ENCODE assay signal across 16 mouse cellular contexts in the genomic region with DNA sequence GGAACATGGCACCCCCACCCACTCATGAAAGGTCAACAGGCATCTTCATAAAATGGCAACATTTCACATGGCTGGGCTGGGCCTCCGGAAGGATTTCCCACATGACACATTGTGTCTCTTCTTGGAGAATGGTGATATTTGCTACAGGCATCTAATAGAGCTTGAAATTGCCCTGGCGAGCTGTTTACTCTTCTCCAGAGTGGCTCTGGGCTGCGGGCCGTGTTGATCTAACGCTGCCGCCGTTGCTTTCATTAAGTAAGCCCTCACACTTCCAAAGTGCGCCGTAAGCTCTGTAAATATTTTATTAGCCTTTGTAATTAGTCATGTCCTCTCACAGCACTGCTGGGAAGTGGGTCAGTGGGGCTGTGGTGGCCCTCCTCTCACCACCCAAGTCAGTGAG.
DNase-seq lines count a peak whose midpoint lies in the region; ATAC-seq and TF ChIP-seq lines count a peak whose summit lies in the region.
"Had no signal": no experiment of that assay in that cellular context is flagged by ENCODE, and none has a peak within 500 bp of the region (broad histone marks: within the 10 kb centered on the region; RNA-seq: fewer than 3 reads in every experiment).

No protein-coding gene starts in this region.

- 89% methylated on average over 9 of the region's 9 CpGs for WGBS in forebrain, embryonic 11.5 days
- WGBS in forebrain, embryonic 10.5 days = 91% methylated on average over 9 of the region's 9 CpGs
- 67% methylated on average over 9 of the region's 9 CpGs for WGBS in midbrain, postnatal 0 days
- WGBS in midbrain, embryonic 10.5 days = 79% methylated on average over 9 of the region's 9 CpGs
- 39% methylated on average over 9 of the region's 9 CpGs for WGBS in lung, embryonic 16.5 days
- WGBS in stomach, embryonic 16.5 days = 25% methylated on average over 9 of the region's 9 CpGs

- no peak for TF ChIP-seq CTCF in midbrain, postnatal 0 days (IDR thresholded peaks at IDR 0.05)

- 0 out of 2 replicates have a peak, but pooled peaks cover 1% of the 10 kb centered on the region for H3K4me1 ChIP-seq in forebrain, embryonic 11.5 days (replicated peaks; ENCODE audit: control insufficient read depth, insufficient read depth, low read length)
- peaks cover 15% of the 10 kb centered on the region for H3K4me1 ChIP-seq in forebrain, embryonic 10.5 days
- no peaks in the 10 kb centered on the region for H3K4me1 ChIP-seq in midbrain, postnatal 0 days (ENCODE audit: insufficient read depth, low read length)
- H3K4me1 ChIP-seq in midbrain, embryonic 10.5 days = peaks cover 14% of the 10 kb centered on the region
- peaks cover 25% of the 10 kb centered on the region for H3K4me1 ChIP-seq in lung, embryonic 16.5 days (replicated peaks; ENCODE audit: control insufficient read depth, insufficient read depth, low read length)
- peaks cover 28% of the 10 kb centered on the region for H3K4me1 ChIP-seq in stomach, embryonic 16.5 days (ENCODE audit: control insufficient read depth, insufficient read depth, low read length)

- H3K4me3 ChIP-seq in forebrain, embryonic 11.5 days (ENCODE audit: low read depth, low read length) = no peak overlapping the region
- no peak overlapping the region for H3K4me3 ChIP-seq in forebrain, embryonic 10.5 days
- no peak overlapping the region for H3K4me3 ChIP-seq in midbrain, postnatal 0 days (ENCODE audit: low read depth, low read length)
- no peak overlapping the region for H3K4me3 ChIP-seq in midbrain, embryonic 10.5 days
- no peak overlapping the region for H3K4me3 ChIP-seq in lung, embryonic 16.5 days (ENCODE audit: low read length)
- H3K4me3 ChIP-seq in stomach, embryonic 16.5 days (replicated peaks; ENCODE audit: low read length) = no peak overlapping the region
- H3K4me3 ChIP-seq: layer of hippocampus, adult 2 months; limb, embryonic 15.5 days; myocyte had no signal

- no peak overlapping the region for H3K27ac ChIP-seq in forebrain, embryonic 11.5 days (ENCODE audit: low read depth, low read length)
- H3K27ac ChIP-seq in forebrain, embryonic 10.5 days = no peak overlapping the region
- no peak overlapping the region for H3K27ac ChIP-seq in midbrain, postnatal 0 days (ENCODE audit: low read depth, low read length)
- H3K27ac ChIP-seq in midbrain, embryonic 10.5 days (replicated peaks) = no peak overlapping the region
- H3K27ac ChIP-seq in lung, embryonic 16.5 days (ENCODE audit: low read length) = peak overlapping the region; percentile 69
- peak overlapping the region; percentile 73 for H3K27ac ChIP-seq in stomach, embryonic 16.5 days (ENCODE audit: low read length)
- H3K27ac ChIP-seq: layer of hippocampus, adult 2 months; limb, embryonic 15.5 days had no signal

- no peaks in the 10 kb centered on the region for H3K36me3 ChIP-seq in forebrain, embryonic 11.5 days (ENCODE audit: control insufficient read depth, insufficient read depth, low read length)
- H3K36me3 ChIP-seq in forebrain, embryonic 10.5 days (replicated peaks) = no peaks in the 10 kb centered on the region
- H3K36me3 ChIP-seq in midbrain, postnatal 0 days (ENCODE audit: insufficient read depth, low read length) = no peaks in the 10 kb centered on the region
- H3K36me3 ChIP-seq in midbrain, embryonic 10.5 days = no peaks in the 10 kb centered on the region
- no peaks in the 10 kb centered on the region for H3K36me3 ChIP-seq in lung, embryonic 16.5 days (ENCODE audit: control insufficient read depth, insufficient read depth, low read length)
- no peaks in the 10 kb centered on the region for H3K36me3 ChIP-seq in stomach, embryonic 16.5 days (ENCODE audit: control insufficient read depth, insufficient read depth, low read length)
- H3K36me3 ChIP-seq: limb, embryonic 15.5 days had no signal

- no peak for ATAC-seq in forebrain, embryonic 11.5 days (replicated peaks; ENCODE audit: low FRiP score)
- no peak for ATAC-seq in midbrain, postnatal 0 days (ENCODE audit: low FRiP score)
- ATAC-seq in lung, embryonic 16.5 days (ENCODE audit: low read depth) = peak; percentile 67
- ATAC-seq in stomach, embryonic 16.5 days (ENCODE audit: insufficient read depth, low FRiP score) = peak; percentile 54; the same call in 1 of the 2 replicates
- ATAC-seq: forebrain, postnatal 0 days had no signal

- H3K9me3 ChIP-seq in forebrain, embryonic 11.5 days (ENCODE audit: control insufficient read depth, low read length) = no peaks in the 10 kb centered on the region
- no peaks in the 10 kb centered on the region for H3K9me3 ChIP-seq in forebrain, embryonic 10.5 days
- H3K9me3 ChIP-seq in midbrain, postnatal 0 days (ENCODE audit: low read length) = no peaks in the 10 kb centered on the region
- H3K9me3 ChIP-seq in midbrain, embryonic 10.5 days (replicated peaks) = no peaks in the 10 kb centered on the region
- H3K9me3 ChIP-seq in lung, embryonic 16.5 days (ENCODE audit: control insufficient read depth, low read length) = no peaks in the 10 kb centered on the region
- no peaks in the 10 kb centered on the region for H3K9me3 ChIP-seq in stomach, embryonic 16.5 days (replicated peaks; ENCODE audit: control insufficient read depth, low read length)
- H3K9me3 ChIP-seq: limb, embryonic 15.5 days had no signal

- H3K27me3 ChIP-seq in forebrain, embryonic 11.5 days (ENCODE audit: control insufficient read depth, insufficient read depth, low read length) = no peaks in the 10 kb centered on the region
- H3K27me3 ChIP-seq in forebrain, embryonic 10.5 days (ENCODE audit: poor library complexity, severe bottlenecking) = no peaks in the 10 kb centered on the region
- no peaks in the 10 kb centered on the region for H3K27me3 ChIP-seq in midbrain, postnatal 0 days (ENCODE audit: insufficient read depth, low read length)
- no peaks in the 10 kb centered on the region for H3K27me3 ChIP-seq in midbrain, embryonic 10.5 days (ENCODE audit: low read depth, poor library complexity, severe bottlenecking)
- no peaks in the 10 kb centered on the region for H3K27me3 ChIP-seq in lung, embryonic 16.5 days (ENCODE audit: control insufficient read depth, insufficient read depth, low read depth, low read length)
- H3K27me3 ChIP-seq in stomach, embryonic 16.5 days (ENCODE audit: control insufficient read depth, insufficient read depth, low read length) = no peaks in the 10 kb centered on the region
- H3K27me3 ChIP-seq: limb, embryonic 15.5 days had no signal

- no peak overlapping the region for H3K9ac ChIP-seq in forebrain, embryonic 11.5 days (ENCODE audit: low read length)
- H3K9ac ChIP-seq in midbrain, postnatal 0 days (replicated peaks; ENCODE audit: low read length, poor library complexity, severe bottlenecking) = no peak overlapping the region
- no peak overlapping the region for H3K9ac ChIP-seq in lung, embryonic 16.5 days (ENCODE audit: low read length)
- H3K9ac ChIP-seq in stomach, embryonic 16.5 days (ENCODE audit: low read length) = no peak overlapping the region
- H3K9ac ChIP-seq: forebrain, postnatal 0 days; limb, embryonic 15.5 days had no signal

- no peak overlapping the region for H3K4me2 ChIP-seq in forebrain, embryonic 11.5 days (ENCODE audit: low read depth, low read length, severe bottlenecking)
- no peak overlapping the region for H3K4me2 ChIP-seq in midbrain, postnatal 0 days (ENCODE audit: low read depth, low read length, poor library complexity, severe bottlenecking)
- H3K4me2 ChIP-seq in lung, embryonic 16.5 days (ENCODE audit: low read depth, low read length) = no peak overlapping the region
- H3K4me2 ChIP-seq in stomach, embryonic 16.5 days (ENCODE audit: low read depth, low read length) = no peak overlapping the region
- H3K4me2 ChIP-seq: limb, embryonic 15.5 days had no signal

- peak; percentile 42 for DNase-seq in forebrain, embryonic 11.5 days (ENCODE audit: low spot score)
- no peak for DNase-seq in forebrain, embryonic 10.5 days (ENCODE audit: extremely low spot score, low spot score)
- DNase-seq in midbrain, postnatal 0 days (ENCODE audit: low spot score) = peak; percentile 16
- no peak for DNase-seq in midbrain, embryonic 10.5 days (ENCODE audit: low spot score)
- DNase-seq in heart, postnatal 14 days = no peak
- no peak for DNase-seq in spleen, postnatal 14 days (ENCODE audit: low spot score in 2 of 2)
- DNase-seq: adrenal gland, postnatal 14 days; cerebellum, adult 9-11 months; forebrain, postnatal 0 days; gastrocnemius, postnatal 10 days; heart, postnatal 36 days had no signal

- intact Hi-C loops in heart, postnatal 14 days (cut with DNase I) = no loop called here

Comparison
In these comparisons a context has a peak if more than half of its experiments do, and no peak if none do; other contexts are left out.
1. DNase-seq: peak in forebrain, embryonic 11.5 days (single experiment) and midbrain, postnatal 0 days (single experiment); none in forebrain, embryonic 10.5 days (single experiment), midbrain, embryonic 10.5 days (single experiment), heart, postnatal 14 days (0 of 2) and spleen, postnatal 14 days (0 of 2).
2. ATAC-seq: peak in lung, embryonic 16.5 days (single experiment) and stomach, embryonic 16.5 days (single experiment); none in forebrain, embryonic 11.5 days (single experiment) and midbrain, postnatal 0 days (single experiment).
3. H3K27ac ChIP-seq: peak in lung, embryonic 16.5 days (single experiment) and stomach, embryonic 16.5 days (single experiment); none in forebrain, embryonic 11.5 days (single experiment), forebrain, embryonic 10.5 days (single experiment), midbrain, postnatal 0 days (single experiment) and midbrain, embryonic 10.5 days (single experiment).